Mouse (Mus musculus): ENCODE data around the gene Spsb4. TPM values are rescaled to one million over a fixed set of nuclear protein-coding genes. Genes with fewer than 3 reads are reported as not detected.

Gene Spsb4
- polyA plus RNA-seq, 1 experiment from 2014 or later: 16.6 TPM

GRCm38 (mm10) chr9:96989389-96989990 is 29.2 kb downstream of the Spsb4 start:
- Histone ChIP-seq H3K4me1 (ENCODE audit: insufficient read depth) (peaks cover 4% of the 10 kb centered on the region; the same call in 1 of the 2 replicates), H3K4me2 (no peak overlapping the region), H3K9ac (no peak overlapping the region), H3K9me3 (ENCODE audit: low read depth, low read length) (no peaks in the 10 kb centered on the region), H3K27ac (ENCODE audit: low read depth) (no peak overlapping the region), H3K27me3 (ENCODE audit: insufficient read depth, low read length) (no peaks in the 10 kb centered on the region), H3K36me3 (ENCODE audit: insufficient read depth) (peaks cover 3% of the 10 kb centered on the region; the same call in 1 of the 2 replicates), H3K4me3 (ENCODE audit: low read depth, low read length) (no peak overlapping the region)
- TF ChIP-seq CTCF (IDR thresholded peaks at IDR 0.05; ENCODE audit: low read depth): no peak
- WGBS: 32% methylated on average over 10 of the region's 10 CpGs
- DNase-seq (peak; percentile 51), ATAC-seq (ENCODE audit: insufficient read depth) (peak; percentile 39; the same call in 1 of the 2 replicates)

GRCm38 (mm10) chr9:96986797-96987473 is 31.7 kb downstream of the Spsb4 start:
- Histone ChIP-seq H3K9ac (no peak overlapping the region), H3K27ac (ENCODE audit: low read depth) (0 out of 2 replicates have a peak overlapping the region, but pooled peaks have one; percentile 19), H3K36me3 (ENCODE audit: insufficient read depth) (peaks cover 3% of the 10 kb centered on the region; the same call in 1 of the 2 replicates), H3K4me1 (ENCODE audit: insufficient read depth) (peaks cover 12% of the 10 kb centered on the region), H3K9me3 (ENCODE audit: low read depth, low read length) (no peaks in the 10 kb centered on the region), H3K27me3 (ENCODE audit: insufficient read depth, low read length) (no peaks in the 10 kb centered on the region), H3K4me2 (no peak overlapping the region), H3K4me3 (ENCODE audit: low read depth, low read length) (no peak overlapping the region)
- TF ChIP-seq CTCF (IDR thresholded peaks at IDR 0.05; ENCODE audit: low read depth): no peak
- WGBS: 25% methylated on average over 11 of the region's 11 CpGs
- DNase-seq: no peak
- ATAC-seq (ENCODE audit: insufficient read depth): no peak

GRCm38 (mm10) chr9:96984034-96984433 is 34.6 kb downstream of the Spsb4 start:
- Histone ChIP-seq H3K9ac (no peak overlapping the region), H3K36me3 (ENCODE audit: insufficient read depth) (peaks cover 3% of the 10 kb centered on the region; the same call in 1 of the 2 replicates), H3K27me3 (ENCODE audit: insufficient read depth, low read length) (no peaks in the 10 kb centered on the region), H3K4me3 (ENCODE audit: low read depth, low read length) (no peak overlapping the region), H3K27ac (ENCODE audit: low read depth) (no peak overlapping the region), H3K4me2 (no peak overlapping the region), H3K9me3 (ENCODE audit: low read depth, low read length) (no peaks in the 10 kb centered on the region), H3K4me1 (ENCODE audit: insufficient read depth) (peaks cover 26% of the 10 kb centered on the region)
- ATAC-seq (ENCODE audit: insufficient read depth) (no peak), DNase-seq (no peak)
- WGBS: 82% methylated on average over 8 of the region's 8 CpGs
- no peak for TF ChIP-seq CTCF (IDR thresholded peaks at IDR 0.05; ENCODE audit: low read depth)

GRCm38 (mm10) chr9:96982940-96983339 is 35.7 kb downstream of the Spsb4 start:
- H3K36me3 ChIP-seq (ENCODE audit: insufficient read depth): no peaks in the 10 kb centered on the region
- H3K4me1 ChIP-seq (ENCODE audit: insufficient read depth): peaks cover 26% of the 10 kb centered on the region
- no peak overlapping the region for H3K4me3 ChIP-seq (ENCODE audit: low read depth, low read length)
- DNase-seq: no peak
- H3K27me3 ChIP-seq (ENCODE audit: insufficient read depth, low read length): no peaks in the 10 kb centered on the region
- H3K9me3 ChIP-seq (ENCODE audit: low read depth, low read length): no peaks in the 10 kb centered on the region
- WGBS: 36% methylated on average over 3 of the region's 3 CpGs
- no peak overlapping the region for H3K4me2 ChIP-seq
- no peak overlapping the region for H3K9ac ChIP-seq
- ATAC-seq (ENCODE audit: insufficient read depth): 0 out of 2 replicates have a peak, but pooled peaks have one; percentile 6
- TF ChIP-seq CTCF (IDR thresholded peaks at IDR 0.05; ENCODE audit: low read depth): no peak
- peak overlapping the region; percentile 65 for H3K27ac ChIP-seq (ENCODE audit: low read depth)

GRCm38 (mm10) chr9:96982351-96982750 is 36.3 kb downstream of the Spsb4 start:
- H3K4me3 ChIP-seq (ENCODE audit: low read depth, low read length): no peak overlapping the region
- no peaks in the 10 kb centered on the region for H3K9me3 ChIP-seq (ENCODE audit: low read depth, low read length)
- no peaks in the 10 kb centered on the region for H3K27me3 ChIP-seq (ENCODE audit: insufficient read depth, low read length)
- H3K4me1 ChIP-seq (ENCODE audit: insufficient read depth): peaks cover 25% of the 10 kb centered on the region
- ATAC-seq (ENCODE audit: insufficient read depth): no peak
- no peak for TF ChIP-seq CTCF (IDR thresholded peaks at IDR 0.05; ENCODE audit: low read depth)
- no peak for DNase-seq
- no peaks in the 10 kb centered on the region for H3K36me3 ChIP-seq (ENCODE audit: insufficient read depth)
- no peak overlapping the region for H3K4me2 ChIP-seq
- no peak overlapping the region for H3K9ac ChIP-seq
- 13% methylated on average over 3 of the region's 3 CpGs for WGBS
- peak overlapping the region; percentile 65 for H3K27ac ChIP-seq (ENCODE audit: low read depth)

- DNase-seq (no peak), ATAC-seq (ENCODE audit: insufficient read depth) (no peak)
- H3K27me3 ChIP-seq (ENCODE audit: insufficient read depth, low read length): no peaks in the 10 kb centered on the region
- no peaks in the 10 kb centered on the region for H3K36me3 ChIP-seq (ENCODE audit: insufficient read depth)
- H3K4me3 ChIP-seq (ENCODE audit: low read depth, low read length): no peak overlapping the region
- TF ChIP-seq CTCF (IDR thresholded peaks at IDR 0.05; ENCODE audit: low read depth): no peak
- H3K9ac ChIP-seq: no peak overlapping the region
- H3K4me2 ChIP-seq: no peak overlapping the region
- no peak overlapping the region for H3K27ac ChIP-seq (ENCODE audit: low read depth)
- 72% methylated on average over 5 of the region's 5 CpGs for WGBS
- H3K9me3 ChIP-seq (ENCODE audit: low read depth, low read length): no peaks in the 10 kb centered on the region
- H3K4me1 ChIP-seq (ENCODE audit: insufficient read depth): peaks cover 22% of the 10 kb centered on the region
Observed at GRCm38 (mm10) chr9:96981836-96982235, 36.8 kb downstream of the Spsb4 start.

- H3K4me2 ChIP-seq: no peak overlapping the region
- H3K4me3 ChIP-seq (ENCODE audit: low read depth, low read length): no peak overlapping the region
- H3K27ac ChIP-seq (ENCODE audit: low read depth): no peak overlapping the region
- DNase-seq (no peak), ATAC-seq (ENCODE audit: insufficient read depth) (no peak)
- H3K4me1 ChIP-seq (ENCODE audit: insufficient read depth): peaks cover 22% of the 10 kb centered on the region
- no peaks in the 10 kb centered on the region for H3K27me3 ChIP-seq (ENCODE audit: insufficient read depth, low read length)
- no peaks in the 10 kb centered on the region for H3K36me3 ChIP-seq (ENCODE audit: insufficient read depth)
- no peak overlapping the region for H3K9ac ChIP-seq
- 36% methylated on average over 9 of the region's 9 CpGs for WGBS
- no peaks in the 10 kb centered on the region for H3K9me3 ChIP-seq (ENCODE audit: low read depth, low read length)
- no peak for TF ChIP-seq CTCF (IDR thresholded peaks at IDR 0.05; ENCODE audit: low read depth)
Observed at GRCm38 (mm10) chr9:96981121-96981520, 37.5 kb downstream of the Spsb4 start.

All from lung, embryonic 14.5 days (tissue).